Mouse (Mus musculus): ENCODE results near the gene Prm2. TPM values are rescaled to one million over a fixed set of nuclear protein-coding genes. Genes with fewer than 3 reads are reported as not detected.

The Prm2 gene
- polyA plus RNA-seq, 1 experiment from 2014 or later, result not detected

DNA sequence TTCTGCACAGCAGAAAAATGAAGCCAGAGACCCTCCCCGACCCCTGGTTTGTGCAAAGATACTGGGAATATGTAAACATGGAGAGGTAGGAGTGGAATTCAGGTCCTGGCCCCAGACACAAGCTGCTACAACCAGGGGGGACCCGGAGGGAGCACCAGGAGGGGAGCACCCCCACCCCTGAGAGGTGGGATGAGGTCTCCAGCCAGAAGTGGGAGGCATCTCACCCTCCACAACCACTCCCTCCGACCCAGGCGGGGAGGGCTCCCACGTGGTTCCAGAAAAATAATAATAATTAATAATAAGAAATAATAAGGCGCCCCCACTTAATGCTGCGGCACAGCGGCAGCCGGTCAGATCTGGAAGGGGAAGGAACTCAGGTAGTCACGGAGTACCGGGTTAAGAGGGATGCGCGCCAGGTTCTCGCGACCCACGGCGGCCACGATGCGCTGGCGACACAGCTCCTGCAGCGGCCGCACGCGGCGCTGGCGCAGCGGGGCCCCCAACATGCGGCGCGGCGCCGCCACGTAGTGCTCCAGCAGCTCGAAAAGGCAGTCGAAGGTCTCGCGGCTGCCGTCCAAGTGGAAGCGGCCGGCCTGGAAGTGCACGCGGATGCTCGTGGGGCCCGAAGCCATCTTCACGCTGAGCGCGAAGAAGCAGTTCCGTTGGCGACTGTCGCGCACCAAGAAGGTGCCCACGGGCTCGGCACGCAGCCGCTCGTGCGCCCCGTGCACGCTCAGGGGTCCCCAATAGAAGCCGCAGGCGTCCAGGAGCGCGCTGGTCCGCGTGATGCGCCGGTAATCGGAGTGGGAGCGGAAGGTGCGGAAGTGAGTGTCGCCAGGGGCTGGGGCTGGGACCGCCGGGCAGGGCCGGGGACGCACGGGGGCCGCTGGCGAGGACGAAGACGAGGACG is 11.8 kb downstream of the Prm2 start:
- 2% methylated on average over 81 of the region's 81 CpGs for WGBS
- peaks cover 5% of the 10 kb centered on the region; the same call in 1 of the 2 replicates for H3K4me1 ChIP-seq (ENCODE audit: control insufficient read depth, insufficient read depth, low read length)
- ATAC-seq (ENCODE audit: insufficient read depth, low FRiP score, low TSS enrichment), result no peak; the same call in 1 of the 2 replicates

DNA sequence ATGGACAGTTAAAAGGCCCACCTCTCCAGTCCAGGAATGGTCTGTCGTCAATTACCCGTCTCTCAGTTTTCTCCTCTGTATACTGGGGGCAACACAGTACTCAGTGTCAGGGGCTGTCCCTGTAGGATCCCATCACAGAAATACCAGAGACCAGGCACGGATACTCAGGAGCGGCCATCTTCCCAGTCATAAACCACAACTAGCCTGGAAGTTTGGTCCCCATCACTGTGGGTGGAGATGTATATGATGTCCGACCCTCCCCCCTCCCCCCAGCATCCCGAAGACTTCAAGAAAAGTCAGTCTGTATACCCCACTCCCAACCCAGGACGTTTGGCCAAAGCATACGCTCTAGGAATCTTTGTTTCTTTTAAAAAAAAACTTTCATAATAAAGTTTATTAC is 12.5 kb downstream of the Prm2 start:
- Histone ChIP-seq H3K9ac (ENCODE audit: low read length) (no peak overlapping the region), H3K4me2 (ENCODE audit: low read depth) (no peak overlapping the region), H3K4me1 (ENCODE audit: control insufficient read depth, insufficient read depth, low read length) (peaks cover 5% of the 10 kb centered on the region; the same call in 1 of the 2 replicates), H3K36me3 (ENCODE audit: control insufficient read depth, insufficient read depth, low read length) (no peaks in the 10 kb centered on the region), H3K27me3 (ENCODE audit: control insufficient read depth, insufficient read depth, low read length) (peaks cover 10% of the 10 kb centered on the region), H3K27ac (ENCODE audit: low read depth, low read length) (no peak overlapping the region), H3K4me3 (ENCODE audit: low read depth, low read length) (no peak overlapping the region), H3K9me3 (ENCODE audit: control insufficient read depth, low read length) (no peaks in the 10 kb centered on the region)
- 61% methylated on average over 8 of the region's 8 CpGs for WGBS
- no peak for DNase-seq (ENCODE audit: low spot score)
- ATAC-seq (ENCODE audit: insufficient read depth, low FRiP score, low TSS enrichment), result no peak

More for the DNA sequence above, 11.8 kb downstream of the Prm2 start:
- Histone ChIP-seq H3K27ac (ENCODE audit: low read depth, low read length) (no peak overlapping the region), H3K36me3 (ENCODE audit: control insufficient read depth, insufficient read depth, low read length) (no peaks in the 10 kb centered on the region), H3K27me3 (ENCODE audit: control insufficient read depth, insufficient read depth, low read length) (peaks cover 10% of the 10 kb centered on the region), H3K4me3 (ENCODE audit: low read depth, low read length) (peak overlapping the region; percentile 58), H3K9ac (ENCODE audit: low read length) (peak overlapping the region; percentile 56), H3K9me3 (ENCODE audit: control insufficient read depth, low read length) (no peaks in the 10 kb centered on the region), H3K4me2 (ENCODE audit: low read depth) (peak overlapping the region; percentile 96)
- peak; percentile 57 for DNase-seq (ENCODE audit: low spot score)

GRCm38 (mm10) chr16:10783152-10783434 is 12.8 kb downstream of the Prm2 start:
- Histone ChIP-seq H3K9ac (ENCODE audit: low read length) (no peak overlapping the region), H3K9me3 (ENCODE audit: control insufficient read depth, low read length) (no peaks in the 10 kb centered on the region), H3K27me3 (ENCODE audit: control insufficient read depth, insufficient read depth, low read length) (peaks cover 10% of the 10 kb centered on the region), H3K4me1 (ENCODE audit: control insufficient read depth, insufficient read depth, low read length) (peaks cover 5% of the 10 kb centered on the region; the same call in 1 of the 2 replicates), H3K4me2 (ENCODE audit: low read depth) (no peak overlapping the region), H3K36me3 (ENCODE audit: control insufficient read depth, insufficient read depth, low read length) (no peaks in the 10 kb centered on the region), H3K4me3 (ENCODE audit: low read depth, low read length) (no peak overlapping the region), H3K27ac (ENCODE audit: low read depth, low read length) (no peak overlapping the region)
- no peak for ATAC-seq (ENCODE audit: insufficient read depth, low FRiP score, low TSS enrichment)
- 54% methylated on average over 1 of the region's 1 CpGs for WGBS
- DNase-seq (ENCODE audit: low spot score), result no peak

GRCm38 (mm10) chr16:10782377-10783151 is 13.4 kb downstream of the Prm2 start:
- Histone ChIP-seq H3K27me3 (ENCODE audit: control insufficient read depth, insufficient read depth, low read length) (peaks cover 10% of the 10 kb centered on the region), H3K9ac (ENCODE audit: low read length) (no peak overlapping the region), H3K36me3 (ENCODE audit: control insufficient read depth, insufficient read depth, low read length) (no peaks in the 10 kb centered on the region), H3K9me3 (ENCODE audit: control insufficient read depth, low read length) (no peaks in the 10 kb centered on the region), H3K27ac (ENCODE audit: low read depth, low read length) (no peak overlapping the region), H3K4me2 (ENCODE audit: low read depth) (no peak overlapping the region; the same call in 1 of the 2 replicates), H3K4me3 (ENCODE audit: low read depth, low read length) (no peak overlapping the region), H3K4me1 (ENCODE audit: control insufficient read depth, insufficient read depth, low read length) (peaks cover 5% of the 10 kb centered on the region; the same call in 1 of the 2 replicates)
- DNase-seq (ENCODE audit: low spot score), result no peak
- 52% methylated on average over 6 of the region's 6 CpGs for WGBS
- no peak for ATAC-seq (ENCODE audit: insufficient read depth, low FRiP score, low TSS enrichment)

GRCm38 (mm10) chr16:10781862-10782371 is 14.0 kb downstream of the Prm2 start:
- Histone ChIP-seq H3K4me2 (ENCODE audit: low read depth) (no peak overlapping the region), H3K4me3 (ENCODE audit: low read depth, low read length) (no peak overlapping the region), H3K9ac (ENCODE audit: low read length) (no peak overlapping the region), H3K27me3 (ENCODE audit: control insufficient read depth, insufficient read depth, low read length) (peaks cover 10% of the 10 kb centered on the region), H3K9me3 (ENCODE audit: control insufficient read depth, low read length) (no peaks in the 10 kb centered on the region), H3K4me1 (ENCODE audit: control insufficient read depth, insufficient read depth, low read length) (peaks cover 5% of the 10 kb centered on the region; the same call in 1 of the 2 replicates), H3K27ac (ENCODE audit: low read depth, low read length) (no peak overlapping the region), H3K36me3 (ENCODE audit: control insufficient read depth, insufficient read depth, low read length) (no peaks in the 10 kb centered on the region)
- 52% methylated on average over 9 of the region's 9 CpGs for WGBS
- DNase-seq (ENCODE audit: low spot score) (no peak), ATAC-seq (ENCODE audit: insufficient read depth, low FRiP score, low TSS enrichment) (no peak)

DNA sequence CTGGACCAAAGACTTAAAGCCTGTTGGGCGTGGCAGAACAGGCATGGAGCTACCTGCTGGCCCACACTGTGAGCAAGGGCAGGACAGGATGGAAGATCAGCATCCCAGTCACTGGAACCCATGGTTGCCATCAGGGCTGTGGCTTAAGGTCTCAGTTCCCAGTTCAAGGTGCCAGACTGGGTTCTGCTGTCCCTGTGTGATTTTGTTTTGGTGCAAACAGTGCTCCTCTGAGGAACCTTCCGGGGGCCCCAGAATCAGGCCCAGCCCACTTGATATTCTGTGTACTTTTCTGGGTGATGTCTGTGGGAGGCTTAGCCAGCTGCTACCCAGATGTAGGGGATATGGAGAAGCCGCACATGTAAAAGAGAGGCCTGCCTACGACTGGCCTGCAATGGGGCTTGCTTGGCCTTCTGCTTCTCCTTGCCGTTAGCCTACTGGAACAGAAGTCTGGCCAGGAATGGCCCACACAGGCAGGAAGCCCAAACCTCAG is 15.3 kb downstream of the Prm2 start:
- H3K9ac ChIP-seq (ENCODE audit: low read length), result no peak overlapping the region
- ATAC-seq (ENCODE audit: insufficient read depth, low FRiP score, low TSS enrichment) (no peak), DNase-seq (ENCODE audit: low spot score) (no peak)
- H3K27ac ChIP-seq (ENCODE audit: low read depth, low read length), result no peak overlapping the region
- no peaks in the 10 kb centered on the region for H3K9me3 ChIP-seq (ENCODE audit: control insufficient read depth, low read length)
- no peaks in the 10 kb centered on the region for H3K36me3 ChIP-seq (ENCODE audit: control insufficient read depth, insufficient read depth, low read length)
- H3K4me2 ChIP-seq (ENCODE audit: low read depth), result no peak overlapping the region
- peaks cover 2% of the 10 kb centered on the region; the same call in 1 of the 2 replicates for H3K4me1 ChIP-seq (ENCODE audit: control insufficient read depth, insufficient read depth, low read length)
- WGBS, result 75% methylated on average over 5 of the region's 5 CpGs
- H3K27me3 ChIP-seq (ENCODE audit: control insufficient read depth, insufficient read depth, low read length), result peaks cover 10% of the 10 kb centered on the region
- no peak overlapping the region for H3K4me3 ChIP-seq (ENCODE audit: low read depth, low read length)

DNA sequence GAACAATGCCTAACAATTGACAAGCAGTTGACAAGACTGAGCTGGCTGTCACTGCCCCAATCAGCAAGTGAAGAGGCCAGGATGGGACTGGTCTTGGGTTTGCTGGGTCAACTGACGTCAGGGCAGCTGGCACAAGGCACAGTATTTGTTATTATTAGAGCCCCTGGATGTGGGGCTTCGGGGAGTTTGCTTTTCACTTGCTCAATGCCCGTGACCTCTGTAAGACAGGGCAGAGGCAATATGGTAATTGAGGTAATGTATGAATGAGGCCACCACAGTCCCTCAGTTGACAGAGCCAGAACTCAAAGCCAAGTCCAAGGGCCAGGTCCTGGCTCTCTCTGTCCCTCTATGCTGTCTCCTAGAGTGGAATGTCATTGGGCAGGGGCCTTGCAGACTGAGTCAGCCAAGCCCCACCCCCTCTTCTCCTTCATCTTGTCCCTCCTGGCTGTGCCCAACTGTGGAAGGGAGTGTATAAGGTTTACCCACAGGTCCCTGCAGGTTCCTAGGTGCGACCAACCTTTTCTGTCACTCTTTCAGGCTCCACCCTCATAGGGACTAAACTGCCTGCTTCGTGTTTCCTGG is 18.3 kb downstream of the Prm2 start:
- no peak overlapping the region for H3K27ac ChIP-seq (ENCODE audit: low read depth, low read length)
- H3K4me1 ChIP-seq (ENCODE audit: control insufficient read depth, insufficient read depth, low read length), result no peaks in the 10 kb centered on the region
- H3K9ac ChIP-seq (ENCODE audit: low read length), result no peak overlapping the region
- no peak for DNase-seq (ENCODE audit: low spot score)
- no peaks in the 10 kb centered on the region for H3K27me3 ChIP-seq (ENCODE audit: control insufficient read depth, insufficient read depth, low read length)
- no peaks in the 10 kb centered on the region for H3K36me3 ChIP-seq (ENCODE audit: control insufficient read depth, insufficient read depth, low read length)
- no peak overlapping the region for H3K4me2 ChIP-seq (ENCODE audit: low read depth)
- no peaks in the 10 kb centered on the region for H3K9me3 ChIP-seq (ENCODE audit: control insufficient read depth, low read length)
- no peak overlapping the region for H3K4me3 ChIP-seq (ENCODE audit: low read depth, low read length)
- no peak for ATAC-seq (ENCODE audit: insufficient read depth, low FRiP score, low TSS enrichment)
- WGBS, result 68% methylated on average over 5 of the region's 5 CpGs

- Histone ChIP-seq H3K27ac (ENCODE audit: low read depth, low read length) (no peak overlapping the region), H3K9me3 (ENCODE audit: control insufficient read depth, low read length) (no peaks in the 10 kb centered on the region), H3K36me3 (ENCODE audit: control insufficient read depth, insufficient read depth, low read length) (no peaks in the 10 kb centered on the region), H3K4me1 (ENCODE audit: control insufficient read depth, insufficient read depth, low read length) (no peaks in the 10 kb centered on the region), H3K4me3 (ENCODE audit: low read depth, low read length) (no peak overlapping the region), H3K4me2 (ENCODE audit: low read depth) (no peak overlapping the region), H3K27me3 (ENCODE audit: control insufficient read depth, insufficient read depth, low read length) (no peaks in the 10 kb centered on the region), H3K9ac (ENCODE audit: low read length) (no peak overlapping the region)
- no peak for ATAC-seq (ENCODE audit: insufficient read depth, low FRiP score, low TSS enrichment)
- WGBS, result 68% methylated on average over 7 of the region's 7 CpGs
- DNase-seq (ENCODE audit: low spot score), result no peak
Measured at GRCm38 (mm10) chr16:10776322-10776721, 19.6 kb downstream of the Prm2 start.

Data from neural tube, embryonic 11.5 days (tissue).